Mouse (Mus musculus) intestine, postnatal 0 days (tissue): ENCODE measurements around the gene Sec16b. TPM values are rescaled to one million over a fixed set of nuclear protein-coding genes. Genes with fewer than 3 reads are reported as not detected.

Source experiments
- ATAC-seq: fragments of 200-750 bp; cut with Nextera tagmentation; 2 replicates; pipeline ENCODE4 v1.8.0; 2017; ENCODE audit warnings: mild to moderate bottlenecking, moderate TSS enrichment, moderate library complexity
- H3K27ac ChIP-seq: fragments of 300-500 bp; sonication (generic); 2 replicates; pipeline ENCODE4 v1.5.1; 2014; ENCODE audit warnings: mild to moderate bottlenecking, low read depth, low read length, moderate library complexity
- H3K27me3 ChIP-seq: fragments of 300-500 bp; sonication (generic); replicated peaks from 2 replicates; pipeline ENCODE4 v1.6.1; 2014; ENCODE audit warnings: low read length, mixed read lengths; ENCODE audit not compliant: control insufficient read depth, insufficient read depth
- H3K36me3 ChIP-seq: fragments of 300-500 bp; sonication (generic); 2 replicates; pipeline ENCODE4 v1.6.1; 2014; ENCODE audit warnings: mild to moderate bottlenecking, moderate library complexity; ENCODE audit not compliant: control insufficient read depth, insufficient read depth
- H3K4me1 ChIP-seq: fragments of 300-500 bp; sonication (generic); replicated peaks from 2 replicates; pipeline ENCODE4 v1.6.1; 2014; ENCODE audit warnings: antibody characterized with exemption, low read length, mixed read lengths; ENCODE audit not compliant: control insufficient read depth, insufficient read depth
- H3K4me2 ChIP-seq: fragments of 300-500 bp; sonication (generic); replicated peaks from 2 replicates; pipeline ENCODE4 v1.6.1; 2014; ENCODE audit warnings: low read depth, mild to moderate bottlenecking, moderate library complexity
- H3K4me3 ChIP-seq: fragments of 300-500 bp; sonication (generic); 2 replicates; pipeline ENCODE4 v1.5.1; 2014; ENCODE audit warnings: low read depth, low read length
- H3K9ac ChIP-seq: fragments of 300-500 bp; sonication (generic); 2 replicates; pipeline ENCODE4 v1.6.1; 2014; ENCODE audit warnings: mild to moderate bottlenecking, low read depth, low read length
- H3K9me3 ChIP-seq: fragments of 300-500 bp; sonication (generic); 2 replicates; pipeline ENCODE4 v1.6.1; 2016; ENCODE audit warnings: mixed run types; ENCODE audit not compliant: control insufficient read depth
- CTCF ChIP-seq: sonication (generic); IDR thresholded peaks from 2 replicates; pipeline ENCODE4 v1.5.1; 2016; ENCODE audit warnings: low read depth, mild to moderate bottlenecking, control low read depth, antibody characterized with exemption, moderate library complexity
- WGBS: fragments of 180-500 bp; shearing (Covaris S2); extraction: QIAGEN DNeasy Blood & Tissue Kit; methylation state at CpG from one replicate; pipeline ENCODE4 v1.1.7; 2014; 5-methylcytosine and 5-hydroxymethylcytosine counted together
- polyA plus RNA-seq: library from polyadenylated mRNA; unstranded; fragments of >200 nt; fragmentation: Nextera tagmentation; extraction: Ambion mirVana; gene quantifications from 2 replicates; pipeline ENCODE4 v1.2.1, GENCODE M21; 2015

Gene Sec16b
- polyA plus RNA-seq, 1 experiment from 2014 or later, result 28.6 TPM

- TF ChIP-seq CTCF, result no peak
- no peaks in the 10 kb centered on the region for H3K9me3 ChIP-seq
- no peak overlapping the region for H3K4me3 ChIP-seq
- no peak for ATAC-seq
- no peak overlapping the region for H3K4me2 ChIP-seq
- WGBS, result 48% methylated on average over 4 of the region's 4 CpGs
- no peaks in the 10 kb centered on the region for H3K27me3 ChIP-seq
- no peak overlapping the region for H3K27ac ChIP-seq
- H3K9ac ChIP-seq, result no peak overlapping the region
- H3K4me1 ChIP-seq, result no peaks in the 10 kb centered on the region
- H3K36me3 ChIP-seq, result no peaks in the 10 kb centered on the region
Measured at GRCm38 (mm10) chr1:157506995-157507595, 567 bp downstream of the Sec16b start.

- no peak overlapping the region for H3K27ac ChIP-seq
- ATAC-seq, result no peak
- no peak overlapping the region for H3K4me3 ChIP-seq
- TF ChIP-seq CTCF, result no peak
- no peaks in the 10 kb centered on the region for H3K27me3 ChIP-seq
- 39% methylated on average over 5 of the region's 5 CpGs for WGBS
- no peak overlapping the region for H3K4me2 ChIP-seq
- H3K4me1 ChIP-seq, result no peaks in the 10 kb centered on the region
- no peaks in the 10 kb centered on the region for H3K9me3 ChIP-seq
- no peak overlapping the region for H3K9ac ChIP-seq
- H3K36me3 ChIP-seq, result no peaks in the 10 kb centered on the region
Measured at GRCm38 (mm10) chr1:157507814-157508213, 1.3 kb downstream of the Sec16b start.

GRCm38 (mm10) chr1:157512690-157513448, 6.3 kb downstream of the Sec16b start:
- Histone ChIP-seq H3K9ac (no peak overlapping the region), H3K4me1 (no peaks in the 10 kb centered on the region), H3K27ac (no peak overlapping the region), H3K4me2 (no peak overlapping the region), H3K4me3 (no peak overlapping the region), H3K36me3 (no peaks in the 10 kb centered on the region), H3K9me3 (no peaks in the 10 kb centered on the region), H3K27me3 (no peaks in the 10 kb centered on the region)
- no peak for TF ChIP-seq CTCF
- 52% methylated on average over 11 of the region's 11 CpGs for WGBS
- ATAC-seq, result no peak

DNA sequence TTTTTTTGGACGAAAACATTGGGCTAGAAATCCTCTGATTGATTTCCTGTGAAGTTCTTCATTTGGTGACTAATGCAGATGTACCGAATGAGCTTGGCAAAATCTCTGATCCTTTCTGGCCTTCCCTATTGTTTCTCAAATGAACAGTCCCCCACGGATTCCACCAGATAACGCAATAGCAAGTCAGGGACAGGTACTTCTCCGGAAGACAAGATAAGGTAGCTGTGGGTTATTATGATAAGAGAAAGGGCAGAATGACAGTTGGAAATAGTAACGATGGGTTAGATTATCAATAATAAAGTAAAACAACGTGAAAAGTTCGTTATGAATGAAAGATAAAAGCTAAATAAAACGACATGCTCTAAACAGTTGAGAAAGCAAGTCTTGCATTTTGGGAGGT, 7.0 kb downstream of the Sec16b start:
- Histone ChIP-seq H3K27ac (no peak overlapping the region), H3K9ac (no peak overlapping the region), H3K4me3 (no peak overlapping the region), H3K36me3 (no peaks in the 10 kb centered on the region), H3K4me2 (no peak overlapping the region), H3K27me3 (no peaks in the 10 kb centered on the region), H3K4me1 (no peaks in the 10 kb centered on the region), H3K9me3 (no peaks in the 10 kb centered on the region)
- 53% methylated on average over 9 of the region's 9 CpGs for WGBS
- ATAC-seq, result no peak
- TF ChIP-seq CTCF, result no peak

DNA sequence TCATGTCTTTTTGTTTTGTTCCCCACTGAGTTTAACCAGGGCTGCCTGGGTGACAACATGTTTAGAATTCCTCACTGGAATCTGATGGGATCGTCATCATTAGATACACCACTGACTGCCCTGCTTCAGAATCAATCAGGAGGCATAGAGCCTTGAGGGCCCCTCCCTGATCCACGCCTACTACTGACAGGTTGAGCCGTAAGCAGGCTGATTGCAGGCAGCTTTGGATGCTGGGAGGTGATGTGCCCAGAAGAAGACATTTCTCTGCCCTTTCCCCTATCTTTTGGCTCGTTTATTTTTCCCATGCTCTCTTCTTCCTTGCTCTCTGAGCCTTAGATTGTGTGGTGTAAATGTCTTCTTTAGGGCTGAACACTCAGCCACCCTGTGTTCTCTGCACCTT, 7.8 kb downstream of the Sec16b start:
- H3K27me3 ChIP-seq, result no peaks in the 10 kb centered on the region
- H3K4me1 ChIP-seq, result peaks cover 3% of the 10 kb centered on the region; the same call in 1 of the 2 replicates
- H3K36me3 ChIP-seq, result no peaks in the 10 kb centered on the region
- ATAC-seq, result no peak
- no peak overlapping the region for H3K4me3 ChIP-seq
- WGBS, result 29% methylated on average over 4 of the region's 4 CpGs
- no peak overlapping the region for H3K27ac ChIP-seq
- no peak overlapping the region for H3K9ac ChIP-seq
- no peak overlapping the region for H3K4me2 ChIP-seq
- TF ChIP-seq CTCF, result no peak
- no peaks in the 10 kb centered on the region for H3K9me3 ChIP-seq

GRCm38 (mm10) chr1:157516838-157517808, 10.6 kb downstream of the Sec16b start:
- H3K4me3 ChIP-seq, result no peak overlapping the region
- H3K4me1 ChIP-seq, result peaks cover 3% of the 10 kb centered on the region; the same call in 1 of the 2 replicates
- ATAC-seq, result no peak
- H3K4me2 ChIP-seq, result no peak overlapping the region
- 85% methylated on average over 8 of the region's 8 CpGs for WGBS
- no peak overlapping the region for H3K27ac ChIP-seq
- H3K9me3 ChIP-seq, result no peaks in the 10 kb centered on the region
- no peak for TF ChIP-seq CTCF
- H3K27me3 ChIP-seq, result no peaks in the 10 kb centered on the region
- H3K36me3 ChIP-seq, result no peaks in the 10 kb centered on the region
- H3K9ac ChIP-seq, result no peak overlapping the region
